Mouse (Mus musculus): ENCODE data around the gene Ndufaf1.

DNA sequence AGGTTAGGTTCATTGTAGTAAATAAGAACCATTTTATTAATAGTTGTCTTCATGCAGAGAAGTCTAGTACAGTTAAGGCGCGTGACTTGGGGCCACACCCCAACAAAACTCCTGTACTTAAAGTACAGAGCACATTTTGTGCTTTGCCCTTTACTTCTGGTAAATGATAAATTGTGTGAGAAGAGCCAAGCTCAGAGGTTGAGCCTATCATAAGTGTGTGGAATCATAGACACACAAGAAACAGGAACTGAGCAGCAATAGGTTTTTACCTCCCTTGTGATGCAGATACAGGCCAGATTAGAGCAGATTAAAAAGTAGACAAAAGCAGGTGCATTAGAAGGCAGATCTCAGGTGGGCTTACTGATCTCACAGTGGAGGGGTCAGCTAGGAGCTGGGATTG, 41.3 kb downstream of the Ndufaf1 start:
- TF ChIP-seq POLR2A (IDR thresholded peaks at IDR 0.05; ENCODE audit: insufficient read depth, low read depth, low read length) (no peak), CTCF (IDR thresholded peaks at IDR 0.05) (no peak)

Measured in heart, adult 2 months (tissue).